Mouse (Mus musculus): ENCODE measurements around the gene Atp13a5.

Atp13a5 gene

DNA sequence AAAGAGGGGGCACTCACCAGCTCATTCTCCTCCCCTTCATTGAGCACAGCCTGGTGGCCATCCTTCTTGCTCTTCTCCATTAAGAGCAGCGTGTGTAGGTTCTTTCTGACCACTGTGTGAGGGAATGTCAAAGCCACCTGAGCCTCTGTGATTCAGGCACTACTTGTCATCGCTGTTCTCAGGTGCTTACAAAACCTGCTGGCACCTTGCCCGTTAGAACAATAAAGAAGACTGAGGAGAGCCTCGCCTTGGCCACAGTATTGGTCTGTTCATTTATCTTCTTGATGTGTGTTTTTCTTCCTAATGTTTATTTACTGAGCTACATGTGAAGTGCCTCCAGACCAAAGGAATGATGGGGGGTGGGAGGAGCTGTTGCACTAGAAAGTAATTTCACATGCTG lies at the start of gene Atp13a5:
Atp13a5 (minus strand) TSS at position 275 of the 400 bp plus-strand sequence.
- no peak for DNase-seq (ENCODE audit: extremely low spot score, low spot score)

DNA sequence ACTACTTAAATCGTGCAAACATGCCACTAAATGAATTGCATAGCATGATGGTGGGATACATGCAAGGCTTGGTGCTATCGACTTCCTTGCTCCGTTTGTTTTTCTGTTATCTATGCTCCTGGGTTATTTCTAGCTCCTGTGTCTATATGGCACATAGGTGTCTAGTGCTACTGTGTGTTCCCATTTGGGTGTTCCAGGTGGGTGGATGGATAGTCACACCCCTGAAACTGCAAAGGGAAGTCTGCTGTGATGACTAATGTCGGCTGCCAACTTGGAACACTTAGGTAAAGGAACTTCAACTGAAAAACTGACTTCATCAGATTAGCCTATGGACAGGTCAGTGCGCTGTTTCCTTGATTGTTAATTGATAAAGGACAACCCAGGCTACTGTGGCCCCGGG lies 36.3 kb upstream of the Atp13a5 start:
- no peak for DNase-seq (ENCODE audit: extremely low spot score, low spot score)

DNA sequence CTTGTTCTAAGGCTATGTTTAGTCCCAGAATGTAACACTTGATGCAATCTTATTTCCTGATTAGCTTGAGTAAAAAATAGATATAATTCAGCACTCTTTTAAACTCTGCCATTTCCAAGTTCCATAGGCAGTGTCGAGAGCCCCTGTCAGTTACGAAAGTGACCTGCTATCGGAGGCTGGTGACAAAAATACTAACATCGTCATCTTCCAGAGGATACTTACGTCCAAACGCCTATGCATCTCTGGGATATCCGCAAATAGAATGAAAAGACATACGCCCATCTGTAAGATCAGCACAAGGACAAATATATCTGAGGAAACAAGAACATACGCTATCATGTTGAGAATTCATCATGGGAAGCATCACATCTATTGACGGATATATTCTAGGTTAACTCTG lies 28.8 kb upstream of the Atp13a5 start:
- no peak for DNase-seq (ENCODE audit: extremely low spot score, low spot score)

DNA sequence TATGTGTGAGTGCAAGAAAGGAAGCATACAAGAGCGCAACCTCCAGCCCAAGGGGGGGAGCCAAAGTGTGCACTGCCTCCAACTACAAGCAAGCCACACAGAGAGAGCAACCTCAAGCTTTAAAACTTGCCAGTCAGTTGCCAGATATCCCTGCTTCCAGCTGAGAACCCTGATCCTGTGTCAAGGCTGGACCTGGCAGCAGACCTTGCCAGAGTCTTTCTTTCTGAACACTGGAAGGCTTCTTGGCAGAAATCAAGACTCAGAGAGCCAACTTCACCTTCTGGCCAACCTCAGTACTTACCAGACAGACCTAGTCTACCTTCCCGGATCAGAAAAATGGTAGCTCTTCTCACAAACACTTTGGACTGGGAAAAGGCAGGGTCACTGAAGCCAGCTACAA lies 20.5 kb upstream of the Atp13a5 start:
- no peak for DNase-seq (ENCODE audit: extremely low spot score, low spot score)

DNA sequence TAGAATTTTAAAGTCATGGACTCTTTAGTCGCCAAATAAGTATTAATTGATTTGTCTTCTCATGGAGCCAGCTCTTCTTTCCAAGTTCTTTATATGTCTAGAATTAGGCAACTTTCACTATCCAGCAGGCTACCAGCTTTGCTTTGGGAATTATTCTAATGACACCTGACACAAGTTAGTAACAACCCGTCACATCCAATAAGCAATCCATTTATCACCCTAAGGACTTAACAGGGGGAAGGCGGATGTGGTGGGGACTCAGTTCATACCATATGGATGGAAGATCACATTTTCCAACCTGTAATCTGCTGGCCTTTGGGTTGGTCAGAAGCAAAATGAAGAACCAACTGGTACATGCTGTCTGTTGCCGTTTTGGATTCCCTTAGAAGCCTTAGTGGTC lies 6.2 kb upstream of the Atp13a5 start:
- no peak for DNase-seq (ENCODE audit: extremely low spot score, low spot score)

DNA sequence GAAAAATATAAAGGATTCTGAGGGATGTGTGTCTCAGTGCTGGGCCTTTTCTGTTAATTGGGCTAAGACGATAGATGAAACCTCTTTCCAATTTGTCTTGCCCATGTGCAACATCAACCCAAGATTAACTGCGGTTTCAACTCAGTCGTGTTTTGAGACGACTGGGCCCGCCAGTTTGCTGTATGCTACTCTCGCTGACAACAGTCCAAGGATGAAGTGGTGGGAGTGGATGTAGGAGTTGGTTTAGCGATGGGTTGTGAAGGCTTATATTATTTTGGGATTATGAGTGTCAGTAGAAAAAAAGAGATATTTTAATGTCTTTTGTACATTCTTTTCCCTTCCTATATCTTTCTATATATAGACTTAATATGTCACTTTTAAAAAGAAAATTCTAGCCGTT lies 3.9 kb downstream of the Atp13a5 start:
- no peak for DNase-seq (ENCODE audit: extremely low spot score, low spot score)

DNA sequence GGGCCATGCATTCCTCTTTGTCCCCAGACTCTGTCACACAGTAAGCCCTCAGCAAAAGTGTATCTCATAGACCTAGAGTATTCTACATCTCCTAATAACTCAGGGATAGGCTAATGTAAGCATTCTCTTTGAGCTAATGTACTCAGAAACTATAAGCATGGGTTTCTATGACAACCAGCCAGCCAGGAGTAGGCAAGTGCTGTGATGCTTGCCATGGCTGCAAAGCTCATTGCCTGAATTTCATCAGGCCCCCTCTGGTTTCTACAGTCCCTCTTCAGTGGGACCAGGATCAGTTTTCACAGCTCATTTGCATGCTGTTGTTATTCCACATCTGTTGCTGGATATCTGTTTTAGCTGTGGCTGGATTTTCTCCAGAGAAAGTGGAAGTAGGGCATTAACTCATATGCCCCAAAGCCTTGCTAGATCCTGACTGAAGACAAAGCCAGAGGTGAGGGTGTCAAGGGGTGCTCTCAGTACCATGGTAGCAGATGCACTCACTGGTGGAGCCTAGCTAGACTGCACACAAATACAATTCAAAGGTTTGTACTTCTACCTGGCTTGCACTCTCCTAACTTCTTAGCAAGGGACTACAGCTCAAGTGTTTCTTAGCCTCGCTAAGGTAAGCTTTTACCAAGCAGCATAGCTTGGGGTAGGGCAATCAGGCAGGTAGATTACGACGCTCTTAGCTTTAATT lies 47.0 kb downstream of the Atp13a5 start:
- DNase-seq (ENCODE audit: extremely low spot score, low spot score) = no peak

DNA sequence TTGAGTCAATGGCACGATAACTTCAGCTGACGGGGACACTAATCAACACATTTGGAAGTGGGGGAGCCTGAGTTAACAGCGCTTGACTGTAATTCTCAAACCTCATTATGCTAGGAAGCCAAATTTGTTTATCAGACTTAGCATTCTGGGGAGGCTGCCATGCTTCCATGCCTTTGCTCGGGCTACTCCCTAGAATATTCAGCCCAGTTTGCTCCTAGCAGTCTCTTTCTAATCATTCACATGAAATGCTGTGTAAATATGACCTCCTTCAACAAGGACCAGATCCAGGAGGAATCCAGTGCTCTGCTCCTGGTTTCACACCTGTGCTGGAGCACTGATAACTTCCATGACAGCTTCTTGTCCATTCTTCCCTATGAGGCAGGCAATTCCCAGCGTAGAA lies 47.6 kb downstream of the Atp13a5 start:
- DNase-seq (ENCODE audit: extremely low spot score, low spot score) = no peak

DNA sequence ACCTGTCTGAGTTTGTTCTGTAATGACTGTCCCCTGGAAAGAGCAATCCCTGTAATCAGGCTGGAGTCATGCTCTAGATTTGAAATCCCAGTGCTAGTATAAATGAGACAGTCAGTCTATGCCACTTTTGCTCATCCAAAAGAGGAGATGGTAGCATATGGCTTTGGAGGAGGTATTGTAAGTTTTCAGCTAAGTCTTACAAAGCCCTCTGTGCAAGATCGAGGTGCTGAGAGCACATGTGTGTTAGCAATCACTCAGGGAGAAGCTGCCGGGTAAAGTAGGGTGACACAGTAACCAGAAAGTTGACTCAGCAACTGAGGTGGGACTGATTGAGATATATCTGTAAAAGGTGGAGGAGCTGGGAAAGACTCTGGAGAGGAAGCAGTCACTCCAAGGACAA lies 49.3 kb downstream of the Atp13a5 start:
- DNase-seq (ENCODE audit: extremely low spot score, low spot score) = no peak

DNA sequence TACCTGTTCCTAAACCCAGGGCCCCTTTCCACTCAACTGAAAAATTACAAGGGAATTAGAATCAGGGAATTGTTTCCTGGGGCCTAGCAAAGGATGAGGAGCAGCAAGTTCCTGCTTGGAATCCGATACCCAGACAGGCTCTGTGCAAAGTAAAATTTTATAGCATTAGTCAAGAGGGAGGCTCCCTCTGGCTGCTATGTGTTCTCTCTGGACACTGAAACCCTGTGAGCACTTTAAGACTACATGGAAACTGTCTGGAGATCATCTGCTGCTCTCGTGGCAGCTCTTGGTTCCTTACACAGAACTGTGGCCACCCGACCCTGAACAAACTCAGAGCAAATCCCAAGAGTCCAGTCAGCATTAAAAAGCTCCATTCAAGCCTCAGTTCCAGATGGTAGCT lies 50.6 kb downstream of the Atp13a5 start:
- no peak for DNase-seq (ENCODE audit: extremely low spot score, low spot score)

DNA sequence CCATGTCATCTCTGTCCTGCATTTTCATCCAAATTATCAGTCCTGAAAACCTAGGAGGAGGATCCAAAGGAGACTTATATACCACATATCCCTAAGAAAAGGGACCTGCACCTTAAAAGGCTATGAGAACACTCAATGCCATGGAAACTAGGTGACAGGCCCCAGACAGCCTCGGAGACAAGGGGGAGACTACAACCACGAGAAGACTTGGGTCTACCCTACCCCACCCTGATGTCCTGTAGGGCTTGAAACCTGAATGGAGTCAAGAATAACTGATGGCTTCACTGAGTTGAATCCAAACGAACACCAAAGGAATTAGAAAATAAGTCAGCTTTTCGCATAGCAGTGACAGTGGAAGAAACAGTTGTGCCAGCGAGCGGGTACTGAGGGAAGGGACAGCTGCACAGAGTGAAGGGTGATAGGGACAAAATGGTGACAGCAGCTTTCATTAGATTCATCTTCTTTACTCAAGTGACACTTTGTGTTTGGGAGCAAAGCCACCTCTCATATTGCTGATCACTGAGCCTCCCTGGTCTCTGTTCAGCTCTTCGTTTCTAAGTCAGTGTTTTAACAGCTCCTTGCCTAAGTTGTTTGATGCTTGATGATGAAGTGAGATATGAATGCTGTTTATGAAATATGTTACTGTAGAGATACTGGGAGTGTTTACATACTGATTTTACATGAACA lies 53.2 kb downstream of the Atp13a5 start:
- DNase-seq (ENCODE audit: extremely low spot score, low spot score) = no peak

DNA sequence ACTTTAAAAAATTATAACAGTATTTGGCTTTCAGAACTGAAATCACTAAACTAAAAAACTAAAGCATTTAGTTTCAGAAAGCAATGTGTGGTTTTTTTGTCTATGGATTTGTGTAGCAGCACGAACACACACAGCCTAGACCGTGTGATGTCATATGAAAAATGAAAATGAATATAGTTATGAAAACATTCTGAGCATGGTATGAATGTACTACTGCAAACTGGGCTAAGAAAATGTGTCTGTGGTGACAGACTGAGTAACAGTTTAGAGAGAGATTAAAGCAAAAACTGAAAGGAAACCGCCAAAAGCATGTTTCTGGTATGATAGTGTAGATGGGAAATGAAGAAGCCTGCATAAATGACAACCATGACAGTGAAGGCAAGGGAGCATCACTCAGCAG lies 57.8 kb downstream of the Atp13a5 start:
- no peak for DNase-seq (ENCODE audit: extremely low spot score, low spot score)

DNA sequence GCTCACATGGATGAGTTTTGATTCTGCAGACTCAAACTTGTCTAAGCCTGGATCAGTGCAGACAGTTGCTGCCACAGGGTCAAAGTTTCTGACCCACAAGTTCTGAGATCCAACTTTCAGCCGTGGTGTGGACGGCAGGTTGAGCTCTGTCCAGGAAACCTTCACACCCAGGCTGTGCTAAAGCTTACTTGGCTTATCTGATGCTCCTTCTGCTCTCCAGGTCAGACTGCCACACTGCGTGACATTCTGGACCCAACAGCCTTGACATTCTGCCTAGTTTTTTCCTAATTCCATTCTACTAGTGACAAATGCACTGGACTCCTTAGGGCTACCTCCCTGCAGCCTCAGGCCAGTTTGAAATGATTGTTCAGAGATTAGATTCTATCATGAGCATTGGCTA lies 63.1 kb downstream of the Atp13a5 start:
- no peak for DNase-seq (ENCODE audit: extremely low spot score, low spot score)

DNA sequence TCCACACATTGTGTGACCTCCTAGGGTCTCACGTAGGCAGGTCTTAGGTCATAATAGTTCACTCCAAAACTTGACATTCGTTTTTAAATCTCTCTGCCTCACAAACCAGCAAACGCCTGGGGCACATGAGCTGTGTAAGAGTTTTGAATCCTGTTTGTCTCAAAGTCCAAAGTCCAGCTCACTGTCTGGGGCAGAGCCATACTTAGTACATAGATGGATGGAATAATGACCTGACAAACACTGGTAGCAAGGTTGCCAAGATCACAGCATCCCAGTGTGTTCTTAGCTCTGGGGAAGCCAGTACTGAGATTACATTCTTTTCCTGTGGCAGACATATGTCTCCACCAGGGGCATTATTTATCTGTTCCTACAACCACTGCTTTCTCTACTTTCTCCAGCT lies 63.5 kb downstream of the Atp13a5 start:
- DNase-seq (ENCODE audit: extremely low spot score, low spot score) = no peak

DNA sequence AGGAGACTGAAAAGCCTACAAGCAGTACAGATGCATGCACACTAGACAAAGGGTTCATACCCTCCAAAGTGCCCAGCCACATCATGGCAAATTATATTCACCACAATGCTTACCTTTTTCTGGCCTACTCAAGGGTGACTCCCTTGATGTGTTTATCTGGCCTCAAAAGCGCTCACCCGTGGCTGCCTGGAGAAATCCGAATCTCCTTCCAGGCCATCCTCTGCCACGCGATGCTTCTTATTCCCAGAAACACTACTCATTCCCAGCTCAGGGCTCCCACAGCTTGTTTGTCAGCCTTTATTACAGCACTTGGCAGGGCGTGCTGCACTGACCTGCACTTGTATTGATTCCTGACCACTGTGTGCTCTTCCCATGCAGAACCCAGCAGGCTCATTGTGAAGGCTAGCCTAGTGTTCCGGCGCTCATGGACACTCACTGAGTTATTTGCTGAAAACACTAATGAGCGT lies 80.9 kb downstream of the Atp13a5 start:
- DNase-seq (ENCODE audit: extremely low spot score, low spot score) = no peak

DNA sequence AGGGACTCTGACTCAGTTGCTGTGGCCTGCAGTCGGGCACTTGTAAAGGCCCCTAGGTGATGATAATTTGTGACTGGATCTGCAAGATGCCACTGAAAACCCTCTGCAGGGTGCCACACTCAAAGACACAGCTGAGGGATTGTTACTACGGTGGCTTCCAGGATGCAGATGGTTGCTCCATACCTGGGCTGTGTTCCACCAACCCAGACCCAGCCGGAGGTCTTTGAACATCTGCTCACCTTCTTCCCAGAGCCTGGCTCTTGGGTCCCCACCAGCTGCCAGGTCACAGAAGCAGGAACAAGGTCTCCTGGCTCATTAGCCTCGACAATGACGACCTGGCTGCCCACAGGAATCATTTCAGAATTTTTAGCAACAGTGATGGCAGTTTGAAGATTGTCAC lies 97.8 kb downstream of the Atp13a5 start:
- DNase-seq (ENCODE audit: extremely low spot score, low spot score) = no peak

DNA sequence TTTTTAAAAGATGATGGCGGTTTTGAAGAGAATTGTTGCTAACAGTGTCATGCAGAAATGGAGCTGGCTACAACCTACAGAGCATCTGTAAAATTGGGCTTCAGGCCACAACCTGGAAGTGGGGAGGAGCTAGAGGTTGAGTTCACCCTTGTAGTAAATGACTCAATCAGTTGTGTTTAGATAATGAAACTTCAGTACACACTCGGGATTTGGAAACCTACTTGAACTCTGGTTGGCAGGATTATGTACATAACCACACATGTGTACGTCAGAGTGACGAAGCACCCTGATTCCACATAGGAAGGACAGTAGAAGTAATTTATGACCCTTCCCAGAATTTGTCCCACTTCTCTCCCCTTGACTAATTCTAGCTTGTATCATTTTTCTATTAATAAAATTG lies 124.2 kb downstream of the Atp13a5 start:
- no peak for DNase-seq (ENCODE audit: extremely low spot score, low spot score)

DNA sequence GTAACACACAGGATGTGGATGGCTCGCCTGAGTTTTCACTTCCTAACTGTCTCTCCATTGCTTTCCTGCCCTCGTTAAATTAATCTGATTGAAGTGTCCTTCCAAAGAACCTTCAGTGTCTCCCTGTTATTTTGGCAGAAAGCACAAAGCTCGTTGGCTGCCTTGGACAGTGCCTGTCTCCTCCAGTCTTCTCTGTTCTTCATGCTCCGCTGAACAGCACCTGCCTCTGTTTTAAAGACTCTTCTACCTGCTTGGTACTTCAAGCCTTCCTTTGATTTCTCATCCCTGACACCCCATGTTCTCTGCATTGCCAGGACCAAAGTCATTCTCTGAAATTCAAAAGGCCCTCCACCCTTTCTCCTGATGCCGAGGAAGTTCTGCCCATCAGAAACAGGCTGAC lies 142.6 kb downstream of the Atp13a5 start:
- no peak for DNase-seq (ENCODE audit: extremely low spot score, low spot score)

DNA sequence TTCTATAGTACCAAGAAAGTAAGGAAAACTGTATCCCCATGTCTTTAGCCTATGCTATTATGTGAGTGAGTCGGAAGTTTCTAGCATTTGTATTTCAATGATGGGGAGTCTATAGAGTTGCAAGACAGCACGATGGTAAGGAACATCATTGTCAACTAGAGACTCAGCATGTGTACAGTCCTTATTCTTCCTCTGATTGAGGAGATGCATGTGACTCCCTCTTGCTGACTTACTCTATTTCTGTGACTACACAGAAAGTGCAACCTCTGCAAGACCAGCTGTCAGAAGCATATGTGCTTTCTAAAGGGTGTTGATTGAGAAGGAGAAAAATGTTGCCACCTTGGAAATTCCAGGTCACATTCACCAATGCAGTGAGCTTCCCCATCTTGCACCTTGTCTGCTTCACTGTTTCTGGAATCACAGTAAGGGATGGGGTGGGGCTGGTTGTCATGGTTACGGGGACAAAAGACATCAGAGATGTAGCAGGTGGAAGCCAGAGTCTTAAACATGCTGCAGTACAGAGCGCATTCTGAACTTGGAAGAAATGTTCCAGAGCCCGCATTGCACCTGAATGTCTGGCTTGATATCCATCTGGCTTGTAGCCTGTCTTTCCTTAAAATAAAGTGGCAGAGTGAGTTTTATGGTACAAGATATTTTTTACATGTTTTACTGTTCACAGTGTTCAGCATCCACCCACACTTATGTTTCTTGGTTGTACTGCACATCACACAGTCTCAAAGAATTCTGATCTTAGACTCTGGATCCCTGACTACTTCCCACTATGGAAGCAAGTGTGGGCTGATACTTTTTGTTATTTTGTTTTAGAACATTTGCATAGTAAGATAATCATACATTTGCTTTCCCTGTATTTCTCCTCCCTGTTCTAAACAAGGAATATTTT lies 161.9 kb downstream of the Atp13a5 start:
- DNase-seq (ENCODE audit: extremely low spot score, low spot score) = no peak

DNA sequence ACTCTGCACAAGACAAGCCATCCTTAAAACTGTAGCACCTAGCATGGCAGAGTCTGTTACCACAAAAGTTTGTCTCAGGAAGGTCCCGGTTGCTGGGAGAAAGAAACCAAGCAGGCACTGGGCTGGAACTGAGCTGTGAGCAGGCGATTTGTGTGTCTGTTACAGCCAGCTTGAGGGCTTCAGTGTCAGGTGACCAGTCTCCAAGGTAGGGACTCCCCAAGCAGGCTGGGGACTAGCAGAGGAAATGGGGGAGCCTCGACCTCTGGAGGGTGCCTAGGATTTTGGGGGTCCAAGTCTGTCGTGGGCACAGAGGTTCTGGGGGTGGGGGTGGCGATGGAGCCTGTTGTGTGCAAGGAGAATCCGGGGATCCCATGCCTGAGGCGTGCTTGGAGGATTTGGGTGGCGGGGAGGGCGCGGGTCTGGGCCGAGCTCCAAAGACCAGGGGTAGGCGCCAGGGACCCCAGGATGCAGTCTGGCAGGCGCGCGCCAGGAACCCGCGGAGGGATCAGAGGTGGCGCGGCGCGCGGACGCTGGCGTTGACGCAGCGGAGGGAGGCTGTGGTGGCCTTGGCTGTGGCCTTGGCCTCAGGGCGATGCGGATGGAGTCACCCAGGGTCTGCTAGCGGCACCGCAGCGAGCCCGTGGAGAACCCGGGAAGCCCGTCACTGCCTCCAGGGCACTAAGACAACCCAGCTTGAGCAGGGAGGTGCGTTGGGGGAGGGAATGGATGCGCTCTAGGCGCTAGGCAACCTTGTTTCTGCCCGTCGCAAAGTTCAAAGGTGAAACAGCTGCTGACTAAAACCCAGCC lies 168.7 kb downstream of the Atp13a5 start, which contains the start of gene Hrasls:
Hrasls (plus strand) TSS at position 91 of the 807 bp plus-strand sequence.
- DNase-seq (ENCODE audit: extremely low spot score, low spot score) = peak; percentile 66

DNA sequence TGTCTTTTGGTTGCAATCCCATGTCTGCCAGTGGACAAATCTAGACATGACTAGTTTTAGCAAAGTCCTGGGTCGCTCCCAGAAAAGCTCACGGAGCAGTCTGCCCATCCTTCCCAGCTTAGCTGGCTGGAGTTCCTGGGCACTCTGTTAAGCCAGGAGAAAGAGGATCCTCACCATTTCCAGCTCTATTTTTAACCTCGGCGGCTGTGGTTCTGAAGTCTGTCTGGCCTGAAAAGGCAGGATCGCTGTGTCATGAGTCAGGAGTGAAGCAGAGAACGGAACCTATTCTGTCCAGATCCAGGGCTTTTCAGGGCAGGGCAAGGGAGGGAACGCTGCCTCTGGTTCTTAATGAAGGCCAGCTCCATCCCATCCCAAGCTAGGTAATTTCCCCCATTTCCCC lies 169.7 kb downstream of the Atp13a5 start:
- DNase-seq (ENCODE audit: extremely low spot score, low spot score) = no peak

All from neural tube, embryonic 10.5 days (tissue).